Mouse (Mus musculus): ENCODE results near the gene Frmd4b. TPM values are rescaled to one million over a fixed set of nuclear protein-coding genes. Genes with fewer than 3 reads are reported as not detected.

Gene Frmd4b
- 12.7 and 12.8 TPM in 2 replicates for polyA plus RNA-seq (2015; fragmentation: Nextera tagmentation; extraction: Ambion mirVana)

DNA sequence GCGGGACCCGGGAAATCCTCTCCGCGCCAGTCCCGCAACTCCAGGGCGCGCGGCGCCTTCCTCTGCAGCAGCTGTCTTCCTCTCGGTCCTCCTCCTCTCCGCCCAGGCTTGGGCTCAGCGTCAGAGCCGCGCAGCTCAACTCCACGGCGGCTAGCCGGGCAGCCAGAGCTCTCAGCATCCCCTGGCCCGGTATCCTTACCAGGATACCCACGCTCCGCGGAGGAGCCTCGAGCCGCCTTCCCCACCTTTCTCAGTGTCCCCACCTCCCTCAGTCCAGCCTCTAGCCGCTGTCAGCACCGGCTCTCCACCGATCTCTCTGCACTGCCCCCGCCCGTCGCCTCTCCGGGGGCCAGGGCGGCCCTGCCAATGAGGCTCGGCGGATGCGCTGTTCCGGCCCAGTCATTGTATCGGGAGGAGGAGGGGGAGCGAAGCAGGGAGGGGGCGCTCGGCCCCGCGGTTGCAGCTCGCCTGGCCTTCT, at the start of gene Frmd4b:
Gene Frmd4b, minus strand, starts transcription at position 276 of the 478 bp plus-strand sequence.

DNA sequence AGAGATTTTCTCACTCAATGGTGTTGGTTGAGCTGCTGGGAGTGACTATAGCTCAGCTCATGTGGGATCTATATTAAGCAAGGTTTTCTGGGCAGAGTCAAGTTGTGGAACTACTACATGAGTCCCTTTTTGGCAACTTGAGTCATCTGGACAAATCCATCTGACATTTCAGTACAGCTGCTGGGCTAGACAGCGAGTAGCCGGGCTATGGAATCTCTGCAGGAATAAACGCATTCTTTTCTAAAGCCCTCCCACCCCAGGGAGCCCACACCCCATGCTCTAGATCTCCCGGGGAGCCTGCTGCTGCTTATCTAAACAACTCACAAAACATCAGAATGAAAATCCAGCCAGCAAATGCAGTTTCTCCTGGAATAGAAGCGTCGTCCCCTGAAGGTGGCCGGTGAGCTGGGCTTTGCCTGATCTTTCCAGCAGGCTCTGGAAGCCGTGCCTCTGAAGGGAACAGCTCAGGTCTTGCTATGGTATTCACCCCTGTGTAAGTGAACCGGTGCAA, 364.6 kb downstream of the Frmd4b start, which contains the start of gene Lmod3:
Gene Lmod3, minus strand, starts transcription at position 49 of the 511 bp plus-strand sequence.

Other genes with a start within 250 kb of the Frmd4b start
- 3.0 and 3.8 TPM in 2 replicates for gene Mitf, start 189.5 kb upstream of the Frmd4b start, polyA plus RNA-seq (2015; fragmentation: Nextera tagmentation; extraction: Ambion mirVana)